Mouse (Mus musculus): ENCODE measurements around the gene Samd5.

GRCm38 (mm10) chr10:9672751-9673150 lies 2.3 kb downstream of the Samd5 start:
- TF ChIP-seq POLR2A (IDR thresholded peaks at IDR 0.05; ENCODE audit: borderline replicate concordance, extremely low read depth, insufficient read depth, insufficient read length, poor library complexity, severe bottlenecking) (no peak), CTCF (IDR thresholded peaks at IDR 0.05; ENCODE audit: borderline replicate concordance, extremely low read depth, insufficient read depth, insufficient read length) (no peak)

Measured in brain, embryonic 14.5 days (tissue).